Mouse (Mus musculus) small intestine, adult 2 months (tissue): ENCODE measurements around the gene Rundc1.

Source experiments
- CTCF ChIP-seq: fragments of 200-500 bp; IDR thresholded peaks from 2 replicates; pipeline ENCODE4 v1.5.1; 2012; ENCODE audit warnings: low read depth, mild to moderate bottlenecking, control low read depth, inconsistent platforms, low read length, moderate library complexity, mixed read lengths; ENCODE audit not compliant: insufficient replicate concordance, insufficient read length; ENCODE audit errors: extremely low read depth
- POLR2A ChIP-seq: fragments of 200-500 bp; IDR thresholded peaks from 2 replicates; pipeline ENCODE4 v1.6.1; 2012; ENCODE audit warnings: low read depth, mild to moderate bottlenecking, control low read depth, inconsistent platforms, low read length, moderate library complexity

DNA sequence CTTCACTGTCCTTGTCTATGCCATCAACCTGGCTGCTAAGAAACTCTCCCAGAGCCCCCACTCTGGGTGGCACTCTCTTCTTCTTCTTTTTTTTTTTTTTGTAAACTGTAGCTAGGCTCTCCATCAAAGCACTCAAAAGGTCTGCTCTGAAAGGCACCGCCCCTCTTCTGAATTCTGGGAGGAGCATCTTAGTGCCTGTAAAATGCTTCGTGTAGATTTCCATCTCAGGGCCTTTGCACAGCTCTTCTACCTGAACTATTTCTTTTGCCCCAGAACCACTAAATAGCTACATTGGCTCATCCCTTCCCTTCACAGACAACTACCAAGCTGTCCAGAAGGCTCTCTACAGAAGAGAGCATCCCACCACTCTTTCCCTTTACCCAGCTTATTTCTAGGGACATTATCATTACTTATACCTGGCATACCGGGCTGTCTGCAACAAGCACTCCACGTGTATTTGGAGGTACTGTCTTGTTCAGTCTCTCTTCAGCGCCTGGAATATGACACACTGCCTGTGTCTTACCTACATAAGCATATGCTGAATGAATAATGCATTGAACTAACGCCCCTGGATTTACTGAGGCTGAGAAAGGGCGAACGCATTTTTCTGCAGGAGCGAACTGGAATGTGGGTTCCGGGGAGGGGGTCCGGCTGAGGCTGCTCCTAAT is 8.3 kb upstream of the Rundc1 start:
- no peak for TF ChIP-seq POLR2A
- TF ChIP-seq CTCF, result no peak
